Mouse (Mus musculus): ENCODE measurements at regions not wholly inside any gene's neighbourhood (a gene's known extent, or its start where the extent isn't known, plus 50 kb on each side); places are given as distances from the start of the nearest gene placed in this dataset.
A peak's percentile ranks its signal among the peaks of the same experiment; 100 is the strongest.

- intact Hi-C loops (cut with DNase I): no loop called here
These were observed 91.2 kb upstream of the Hsd17b12 start for GRCm38 (mm10) chr2:94248948-94249347.

GRCm38 (mm10) chr2:94246851-94247471, 89.2 kb upstream of the Hsd17b12 start:
- intact Hi-C loops (cut with DNase I): no loop called here
- no peak for DNase-seq

More at GRCm38 (mm10) chr2:94248948-94249347, 91.2 kb upstream of the Hsd17b12 start:
- DNase-seq: no peak

DNA sequence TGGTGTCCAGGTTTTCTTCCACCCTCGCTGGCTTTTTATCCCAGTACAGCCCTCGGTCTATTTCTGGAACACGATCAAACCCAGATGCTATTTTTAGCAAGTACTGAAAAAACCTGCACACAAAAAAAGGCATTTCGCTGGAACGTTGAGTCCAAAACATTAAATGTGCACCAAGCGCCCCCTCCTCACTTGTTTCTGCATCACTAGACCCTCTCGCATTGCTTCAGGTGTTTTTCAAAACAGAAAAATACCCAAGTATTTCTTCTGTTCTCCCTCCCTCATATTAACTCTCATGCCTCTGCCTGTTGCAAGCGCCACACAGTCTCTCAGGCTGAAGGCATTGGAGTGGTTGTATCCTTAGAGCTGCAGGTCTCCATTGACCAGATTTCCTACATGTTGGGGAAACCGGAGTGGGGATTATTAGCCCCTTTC, 88.4 kb upstream of the Hsd17b12 start:
- intact Hi-C loops (cut with DNase I): no loop called here
- DNase-seq: no peak

DNA sequence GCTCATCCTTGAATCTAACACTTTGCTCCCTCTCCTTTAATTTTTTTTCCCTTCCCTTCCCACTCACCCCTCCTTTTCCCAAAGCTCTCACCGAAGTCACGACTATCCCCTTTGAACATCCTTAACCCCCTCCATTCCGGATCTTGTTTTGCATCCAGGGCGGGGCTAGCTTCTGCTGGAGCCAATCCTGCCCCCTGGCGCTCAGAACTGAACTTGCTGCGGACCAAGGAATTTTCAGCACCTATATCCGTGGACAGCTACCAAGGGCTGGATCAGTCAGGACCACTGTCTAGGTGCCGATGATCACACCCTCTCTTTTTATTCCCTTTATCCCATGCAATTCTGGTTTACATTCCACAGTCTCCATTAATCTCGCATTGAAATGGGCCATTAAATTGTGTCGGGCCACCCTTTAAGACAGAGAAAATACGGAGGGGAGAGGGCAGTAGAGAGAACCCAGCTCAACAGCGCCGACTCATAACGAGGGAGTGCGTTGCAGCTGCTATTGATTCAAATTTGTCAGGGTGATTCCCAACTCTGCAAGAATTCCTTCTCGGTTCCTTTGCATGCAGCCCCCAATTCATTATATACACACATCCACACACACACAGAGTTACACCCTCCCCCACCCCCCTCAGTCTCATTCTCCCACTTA, 87.7 kb upstream of the Hsd17b12 start:
- DNase-seq: peak; percentile 87 to 92
- intact Hi-C loops (cut with DNase I): loop anchor here (1.0 to 2.0 kb wide), 2 partner anchors 191 to 210 kb away; no protein-coding TSS in a partner anchor

DNA sequence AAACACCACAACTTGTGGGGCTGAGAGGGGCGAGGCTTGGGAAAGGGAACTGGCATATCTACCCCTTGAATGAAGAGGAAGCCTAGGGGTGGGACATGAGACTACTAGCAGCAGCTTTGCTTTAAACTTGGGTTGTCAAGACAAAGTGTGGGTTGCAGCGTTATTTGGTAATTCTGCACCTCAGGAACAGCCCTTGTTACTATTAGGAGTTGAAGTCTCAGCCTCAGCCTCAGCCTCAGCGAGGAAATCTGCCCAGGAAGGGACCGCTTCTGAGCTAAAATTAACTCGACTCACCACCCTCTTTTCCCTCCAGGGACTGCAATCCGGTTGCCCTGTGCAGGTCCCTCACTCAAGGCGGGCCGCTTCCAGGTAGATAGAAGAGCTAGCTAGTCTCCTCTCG, 86.4 kb upstream of the Hsd17b12 start:
- no peak for DNase-seq
- intact Hi-C loops (cut with DNase I): loop anchor here (2.0 to 5.0 kb wide), 2 partner anchors 67 to 189 kb away; no protein-coding TSS in a partner anchor

GRCm38 (mm10) chr2:94243053-94243916, 85.5 kb upstream of the Hsd17b12 start:
- no peak for DNase-seq
- intact Hi-C loops (cut with DNase I): loop anchor here (5.0 kb wide), 1 partner anchor 66 kb away; no protein-coding TSS in a partner anchor

DNA sequence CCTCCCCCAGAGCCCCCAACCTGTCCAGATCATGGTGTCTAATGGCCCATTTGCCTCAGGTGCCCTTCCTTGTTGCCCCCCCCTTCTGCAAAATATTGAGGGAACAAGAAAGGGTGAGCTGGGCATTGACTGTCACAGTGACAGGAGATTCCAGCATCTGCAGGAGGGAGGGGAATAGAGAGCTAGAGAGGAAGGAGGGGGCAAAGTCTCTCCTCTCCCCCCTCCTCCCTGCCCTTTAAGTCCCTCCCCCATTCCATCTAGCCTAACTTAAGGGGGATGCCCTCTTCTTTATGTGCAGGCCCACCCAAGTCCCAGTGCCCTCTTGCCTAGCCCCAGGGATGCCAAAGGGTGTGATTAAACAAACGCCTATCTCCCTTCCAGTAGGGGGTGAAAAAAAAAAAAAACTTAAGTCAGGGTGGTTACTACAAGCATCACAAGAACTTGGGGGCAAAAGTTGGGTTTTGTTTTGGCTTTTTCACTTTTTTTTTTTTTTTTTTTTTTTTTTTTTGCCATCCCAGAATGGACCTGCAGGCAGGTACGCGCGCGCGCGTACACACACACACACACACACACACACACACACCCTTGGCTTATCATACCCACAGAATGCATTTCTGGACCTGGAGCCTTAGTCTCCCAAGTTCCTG, 84.8 kb upstream of the Hsd17b12 start:
- no peak for DNase-seq
- intact Hi-C loops (cut with DNase I): loop anchor here (5.0 kb wide), 1 partner anchor 65 kb away; no protein-coding TSS in a partner anchor

GRCm38 (mm10) chr2:94242051-94242397, 84.3 kb upstream of the Hsd17b12 start:
- intact Hi-C loops (cut with DNase I): loop anchor here (5.0 kb wide), 1 partner anchor 65 kb away; no protein-coding TSS in a partner anchor
- no peak for DNase-seq

DNA sequence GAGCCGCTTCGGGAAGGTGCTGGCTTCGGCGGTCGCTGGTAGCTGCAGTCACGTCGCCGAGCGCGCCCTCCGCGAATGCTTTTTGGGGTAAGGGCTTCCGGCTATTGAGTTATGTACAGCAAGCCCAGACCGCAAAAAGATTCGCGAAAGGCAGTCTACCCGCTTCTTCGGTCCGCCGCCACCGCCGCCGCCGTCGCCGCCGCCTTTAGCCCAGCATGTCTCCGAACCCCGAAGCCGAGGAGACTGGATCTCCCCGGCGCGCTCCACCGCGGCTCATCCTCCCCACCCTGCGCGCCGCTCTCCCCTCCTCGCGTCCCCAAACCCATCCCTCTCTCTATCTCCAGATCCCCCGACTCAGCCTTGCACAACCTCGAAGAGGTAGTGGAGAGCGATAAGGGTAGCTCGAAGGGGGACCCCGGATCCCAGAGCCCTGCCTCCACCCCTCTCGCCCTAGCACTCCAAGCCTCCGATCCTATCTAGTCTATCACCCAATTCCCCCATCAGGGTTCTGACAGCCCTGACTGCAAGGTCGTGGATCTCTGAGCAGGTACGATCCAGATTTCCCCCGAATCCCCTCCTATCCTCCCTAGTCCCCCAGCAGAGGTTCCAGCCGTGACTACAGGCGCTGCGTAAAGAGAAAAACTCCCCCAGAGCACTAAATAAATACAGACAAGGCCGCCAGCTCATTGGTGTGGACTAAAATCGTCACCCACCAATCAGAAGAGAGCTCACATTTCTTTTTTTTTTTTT, 83.7 kb upstream of the Hsd17b12 start:
- DNase-seq: no peak
- intact Hi-C loops (cut with DNase I): loop anchor here (5.0 kb wide), 1 partner anchor 64 kb away; no protein-coding TSS in a partner anchor

GRCm38 (mm10) chr2:94240411-94240810, 82.6 kb upstream of the Hsd17b12 start:
- intact Hi-C loops (cut with DNase I): loop anchor here (5.0 kb wide), 1 partner anchor 63 kb away; no protein-coding TSS in a partner anchor
- DNase-seq: no peak

DNA sequence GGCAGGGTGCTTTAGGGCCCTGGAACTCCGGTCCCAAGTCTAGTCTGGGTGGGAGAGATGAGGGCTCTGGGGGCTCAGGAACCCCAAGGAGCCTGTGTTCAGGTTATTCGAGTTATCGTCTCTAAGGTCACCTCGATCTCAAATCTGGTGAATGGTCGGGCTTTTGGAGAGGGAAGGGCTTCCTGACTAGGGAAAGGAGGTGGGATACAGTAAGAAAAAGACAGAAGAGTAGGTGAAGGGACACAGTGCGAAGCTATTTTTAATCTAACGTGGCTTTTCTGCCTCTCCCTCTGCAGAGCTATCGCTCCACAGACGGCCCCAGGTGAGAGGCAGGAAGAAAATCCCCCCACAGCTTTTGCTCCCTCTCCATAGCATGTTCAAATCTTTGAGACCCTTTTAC, 81.8 kb upstream of the Hsd17b12 start:
- DNase-seq: no peak
- intact Hi-C loops (cut with DNase I): no loop called here

DNA sequence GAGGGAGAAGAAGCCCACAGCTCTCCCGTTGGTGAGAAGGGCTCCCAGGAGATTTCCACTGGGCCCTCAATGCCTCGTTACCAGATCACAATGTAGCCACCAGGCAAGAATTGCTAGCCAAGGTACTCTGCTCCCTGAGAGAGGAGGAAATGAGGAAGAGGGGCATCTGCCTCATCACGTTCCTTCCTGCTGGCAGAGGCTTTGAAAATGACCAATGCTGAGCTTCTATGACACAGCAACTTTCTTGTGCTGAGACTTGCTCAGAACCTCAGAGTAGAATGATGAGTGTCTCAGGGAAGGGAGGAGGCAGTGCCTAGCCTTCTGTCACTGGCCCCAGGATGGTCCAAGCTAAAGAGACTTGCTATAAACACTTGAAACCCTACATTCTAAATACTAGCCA, 78.7 kb upstream of the Hsd17b12 start:
- no peak for DNase-seq
- intact Hi-C loops (cut with DNase I): no loop called here

- intact Hi-C loops (cut with DNase I): no loop called here
- DNase-seq: no peak
These were observed 75.8 kb upstream of the Hsd17b12 start for GRCm38 (mm10) chr2:94233597-94233996.

DNA sequence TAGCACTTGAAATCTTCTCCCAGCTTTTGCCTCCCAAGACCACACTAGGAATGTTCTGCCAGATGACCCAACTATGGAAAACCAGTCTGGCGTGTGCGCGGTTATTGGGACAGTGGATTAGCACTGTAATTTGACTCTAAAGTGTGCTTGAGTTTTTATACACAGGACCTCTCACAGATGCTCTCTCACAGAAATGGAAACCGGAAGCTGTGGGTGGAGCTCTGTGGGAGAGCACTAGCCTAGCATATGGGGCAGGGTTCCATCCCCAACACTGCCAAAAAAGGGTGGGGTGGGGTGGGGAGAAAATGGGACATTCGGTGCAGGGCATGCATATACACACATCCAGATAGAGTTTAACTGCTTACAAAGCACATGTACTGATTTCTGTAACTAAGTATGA, 61.7 kb upstream of the Hsd17b12 start:
- intact Hi-C loops (cut with DNase I): no loop called here
- no peak for DNase-seq

DNA sequence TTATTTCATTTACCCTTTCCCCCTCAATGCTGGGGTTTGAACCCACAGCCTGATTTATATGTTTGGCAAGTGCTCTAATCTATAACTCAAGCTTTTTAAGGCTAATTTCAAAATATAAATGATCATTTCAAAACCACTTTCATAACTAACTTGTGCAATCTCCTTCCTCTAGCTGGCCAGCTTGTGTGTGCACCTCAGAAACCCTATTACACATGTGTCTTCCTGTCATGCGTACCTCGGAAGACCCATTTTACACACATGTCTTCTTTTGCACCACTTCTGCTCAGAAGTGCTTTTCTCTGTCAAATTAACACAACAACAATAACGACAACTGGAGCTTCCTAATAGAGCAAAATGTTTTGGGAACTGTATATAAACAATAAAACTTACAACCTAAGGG, 59.7 kb upstream of the Hsd17b12 start:
- intact Hi-C loops (cut with DNase I): no loop called here
- no peak for DNase-seq

DNA sequence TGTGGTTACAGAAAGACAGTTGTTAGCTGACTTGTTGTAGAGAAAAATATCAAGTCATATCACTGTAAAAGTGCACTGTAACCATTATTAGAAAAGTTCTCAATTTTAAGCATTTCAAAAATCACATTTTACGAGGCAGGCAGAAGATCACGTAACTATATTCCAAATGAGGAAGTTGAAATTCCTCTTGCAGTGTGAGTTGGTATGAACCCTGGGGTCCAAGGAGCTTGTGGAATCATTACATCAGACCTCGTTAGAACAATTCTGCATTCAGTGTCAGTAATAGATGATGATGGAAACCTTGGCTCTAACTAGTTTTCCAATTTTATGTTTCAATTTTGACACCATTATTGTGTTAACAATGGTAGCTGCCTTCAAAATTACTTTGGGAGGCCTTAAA, 57.7 kb upstream of the Hsd17b12 start:
- intact Hi-C loops (cut with DNase I): no loop called here
- DNase-seq: no peak

All from heart, postnatal 10 days (tissue).